Mouse (Mus musculus) erythroblast, embryonic 14.5 days (primary cell): ENCODE data around the gene Gm9573.

Experiments
- GATA1 ChIP-seq: IDR thresholded peaks from 2 replicates; pipeline ENCODE4 v1.6.1; 2012; ENCODE audit warnings: low read length, inconsistent platforms, mixed read lengths
- TAL1 ChIP-seq: IDR thresholded peaks from 3 replicates; pipeline ENCODE4 v1.6.1; 2012; ENCODE audit warnings: low read length, inconsistent platforms, mixed read lengths

- TF ChIP-seq GATA1 (no peak), TAL1 (no peak)
Measured at GRCm38 (mm10) chr17:35636363-35636762, 9.9 kb upstream of the Gm9573 start.
